ENCODE assay signal across 8 mouse cellular contexts in the genomic region with DNA sequence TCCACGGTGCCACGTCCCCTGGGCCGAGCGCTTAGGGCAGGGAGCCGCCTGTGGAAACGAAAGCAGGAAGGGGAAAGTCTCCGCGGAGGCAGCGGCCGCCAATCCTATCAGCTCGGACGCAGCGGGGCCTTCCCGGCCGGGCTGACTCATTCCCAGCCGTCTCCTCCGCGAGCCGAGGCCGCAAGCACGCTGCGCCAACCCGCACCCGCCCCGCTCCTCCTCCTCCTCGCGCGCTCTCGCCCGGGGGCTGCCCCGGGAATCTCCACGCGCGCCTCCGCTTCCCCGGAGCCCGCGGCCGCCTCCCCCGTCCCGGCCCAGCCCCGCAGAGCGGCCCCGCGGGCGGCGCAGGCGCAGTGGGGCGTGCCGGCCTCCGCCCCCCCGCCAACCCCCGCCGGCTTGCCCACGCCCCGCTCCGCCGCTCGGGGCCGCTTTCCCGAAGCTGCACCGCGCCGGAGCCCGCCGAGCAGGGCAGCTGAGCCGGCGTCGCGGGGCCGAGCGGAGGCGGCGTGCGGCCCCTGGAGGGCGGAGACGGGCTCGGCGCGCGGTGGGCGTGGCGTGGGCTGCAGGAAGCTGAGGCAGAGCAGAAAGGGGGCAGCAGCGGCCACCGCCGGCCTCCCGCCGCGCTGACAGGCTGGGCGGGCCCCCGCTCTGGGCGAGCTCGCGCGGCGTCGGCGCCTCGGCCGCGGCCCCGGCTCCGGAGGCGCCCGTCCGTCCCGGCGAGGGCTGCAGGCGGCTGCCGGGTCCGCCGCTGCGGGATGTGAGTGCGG. TPM values are rescaled to one million over a fixed set of nuclear protein-coding genes. Genes with fewer than 3 reads are reported as not detected.
DNase-seq lines count a peak whose midpoint lies in the region; ATAC-seq and TF ChIP-seq lines count a peak whose summit lies in the region.

A gene (plus strand): TSS at position 638 of the 767 bp plus-strand sequence.

- WGBS in bone marrow, adult 2 months: under 1% methylated on average over 106 of the region's 114 CpGs
- 0% methylated on average over 20 of the region's 114 CpGs for WGBS in embryonic facial prominence, embryonic 14.5 days
- under 1% methylated on average over 102 of the region's 114 CpGs for WGBS in heart, adult 2 months
- WGBS in limb, embryonic 15.5 days: under 1% methylated on average over 79 of the region's 114 CpGs
- under 1% methylated on average over 95 of the region's 114 CpGs for WGBS in midbrain, postnatal 0 days

- DNase-seq in A20 (ENCODE audit: low read depth, low spot score): peak; percentile 89
- DNase-seq in embryonic facial prominence, embryonic 14.5 days (ENCODE audit: low spot score): peak; percentile 96
- DNase-seq in heart, adult 2 months: peak; percentile 96 to 98
- DNase-seq in kidney, adult 8-10 months: peak; percentile 93
- DNase-seq in midbrain, postnatal 0 days (ENCODE audit: low spot score): peak; percentile 92
- peak; percentile 90 to 96 for DNase-seq in spleen, postnatal 10 days (ENCODE audit: low spot score in 2 of 2)

- no peaks in the 10 kb centered on the region for H3K36me3 ChIP-seq in embryonic facial prominence, embryonic 14.5 days (ENCODE audit: control insufficient read depth, insufficient read depth, low read length)
- H3K36me3 ChIP-seq in heart, adult 2 months (ENCODE audit: control insufficient read depth, insufficient read depth, low read length): peaks cover 18% of the 10 kb centered on the region
- H3K36me3 ChIP-seq in limb, embryonic 15.5 days: no peaks in the 10 kb centered on the region
- no peaks in the 10 kb centered on the region for H3K36me3 ChIP-seq in midbrain, postnatal 0 days (ENCODE audit: insufficient read depth, low read length)

- 0 out of 2 replicates have a peak, but pooled peaks have one; percentile 34 for TF ChIP-seq CTCF in bone marrow, adult 2 months (IDR thresholded peaks at IDR 0.05; ENCODE audit: control insufficient read depth, insufficient read depth, low read length)
- TF ChIP-seq CTCF in heart, adult 2 months (IDR thresholded peaks at IDR 0.05): peak; percentile 62
- peak; percentile 41 for TF ChIP-seq CTCF in midbrain, postnatal 0 days (IDR thresholded peaks at IDR 0.05)

- ATAC-seq in embryonic facial prominence, embryonic 14.5 days (ENCODE audit: low read depth): peak; percentile 96
- peak; percentile 95 for ATAC-seq in limb, embryonic 15.5 days (ENCODE audit: insufficient number of reproducible peaks, low FRiP score, low TSS enrichment, low read depth)
- peak; percentile 92 for ATAC-seq in midbrain, postnatal 0 days (ENCODE audit: low FRiP score)

- H3K9ac ChIP-seq in embryonic facial prominence, embryonic 14.5 days (ENCODE audit: low read depth, low read length): peak within 1 kb of the TSS; percentile 96
- peak within 1 kb of the TSS; percentile 99 for H3K9ac ChIP-seq in heart, adult 2 months (ENCODE audit: low read depth, low read length)
- peak within 1 kb of the TSS; percentile 94 for H3K9ac ChIP-seq in limb, embryonic 15.5 days
- peak within 1 kb of the TSS; percentile 87 for H3K9ac ChIP-seq in midbrain, postnatal 0 days (replicated peaks; ENCODE audit: low read length, poor library complexity, severe bottlenecking)

- H3K4me3 ChIP-seq in bone marrow, adult 2 months (replicated peaks; ENCODE audit: control insufficient read depth, low read depth, low read length): peak within 1 kb of the TSS; percentile 91
- peak within 1 kb of the TSS; percentile 85 for H3K4me3 ChIP-seq in embryonic facial prominence, embryonic 14.5 days (ENCODE audit: low read depth, low read length)
- H3K4me3 ChIP-seq in heart, adult 2 months: peak within 1 kb of the TSS; percentile 94
- peak within 1 kb of the TSS; percentile 95 for H3K4me3 ChIP-seq in limb, embryonic 15.5 days
- H3K4me3 ChIP-seq in midbrain, postnatal 0 days (ENCODE audit: low read depth, low read length): peak within 1 kb of the TSS; percentile 95

- H3K27ac ChIP-seq in bone marrow, adult 2 months (ENCODE audit: control insufficient read depth, insufficient read depth, low read depth, low read length, poor library complexity): peak within 1 kb of the TSS; percentile 99
- H3K27ac ChIP-seq in embryonic facial prominence, embryonic 14.5 days (replicated peaks; ENCODE audit: low read depth, low read length): peak within 1 kb of the TSS; percentile 97
- peak within 1 kb of the TSS; percentile 97 for H3K27ac ChIP-seq in heart, adult 2 months
- peak within 1 kb of the TSS; percentile 96 for H3K27ac ChIP-seq in limb, embryonic 15.5 days
- H3K27ac ChIP-seq in midbrain, postnatal 0 days (ENCODE audit: low read depth, low read length): peak within 1 kb of the TSS; percentile 94

- intact Hi-C loops in heart, adult 2 months (cut with DNase I): loop anchor here (5.0 to 10.0 kb wide), 7 partner anchors 109 to 783 kb away; a partner anchor contains a TSS

- no peaks in the 10 kb centered on the region; the same call in 1 of the 2 replicates for H3K4me1 ChIP-seq in bone marrow, adult 2 months (ENCODE audit: control insufficient read depth, insufficient read depth, low read length)
- H3K4me1 ChIP-seq in embryonic facial prominence, embryonic 14.5 days (ENCODE audit: control insufficient read depth, insufficient read depth, low read length): peaks cover 22% of the 10 kb centered on the region
- peaks cover 11% of the 10 kb centered on the region for H3K4me1 ChIP-seq in heart, adult 2 months (ENCODE audit: control insufficient read depth, insufficient read depth, low read length)
- peaks cover 28% of the 10 kb centered on the region for H3K4me1 ChIP-seq in limb, embryonic 15.5 days
- H3K4me1 ChIP-seq in midbrain, postnatal 0 days (ENCODE audit: insufficient read depth, low read length): peaks cover 18% of the 10 kb centered on the region; the same call in 1 of the 2 replicates

- peak within 1 kb of the TSS; percentile 79 for H3K4me2 ChIP-seq in embryonic facial prominence, embryonic 14.5 days (ENCODE audit: low read depth, low read length)
- H3K4me2 ChIP-seq in limb, embryonic 15.5 days: peak within 1 kb of the TSS; percentile 76
- H3K4me2 ChIP-seq in midbrain, postnatal 0 days (ENCODE audit: low read depth, low read length, poor library complexity, severe bottlenecking): peak within 1 kb of the TSS; percentile 73

- H3K9me3 ChIP-seq in embryonic facial prominence, embryonic 14.5 days (ENCODE audit: control insufficient read depth, low read length): peaks cover 5% of the 10 kb centered on the region; the same call in 1 of the 2 replicates
- H3K9me3 ChIP-seq in limb, embryonic 15.5 days: no peaks in the 10 kb centered on the region
- no peaks in the 10 kb centered on the region for H3K9me3 ChIP-seq in midbrain, postnatal 0 days (ENCODE audit: low read length)

- TF ChIP-seq POLR2A in bone marrow, adult 2 months (IDR thresholded peaks at IDR 0.05; ENCODE audit: borderline replicate concordance, control insufficient read depth, low read depth, low read length): peak; percentile 80; the same call in 1 of the 2 replicates
- peak; percentile 50; the same call in 1 of the 2 replicates for TF ChIP-seq POLR2A in heart, adult 2 months (IDR thresholded peaks at IDR 0.05; ENCODE audit: insufficient read depth, low read depth, low read length)

- H3K27me3 ChIP-seq in embryonic facial prominence, embryonic 14.5 days (replicated peaks; ENCODE audit: control insufficient read depth, insufficient read depth, low read length): no peaks in the 10 kb centered on the region
- H3K27me3 ChIP-seq in heart, adult 2 months (ENCODE audit: control insufficient read depth, insufficient read depth, low read length): no peaks in the 10 kb centered on the region
- no peaks in the 10 kb centered on the region for H3K27me3 ChIP-seq in limb, embryonic 15.5 days
- no peaks in the 10 kb centered on the region for H3K27me3 ChIP-seq in midbrain, postnatal 0 days (ENCODE audit: insufficient read depth, low read length)

- H3K79me2 ChIP-seq in heart, adult 2 months (replicated peaks; ENCODE audit: control insufficient read depth, insufficient read depth, low read length): peaks cover 3% of the 10 kb centered on the region; the same call in 1 of the 2 replicates

- TF ChIP-seq EP300 in heart, adult 2 months (IDR thresholded peaks at IDR 0.05; ENCODE audit: insufficient read depth, low read depth, low read length): no peak

RNA-seq across cellular contexts. Expression of the gene that starts here (rescaled TPM):
- 13.6 and 21.3 TPM in 2 replicates for polyA plus RNA-seq in bone marrow, adult 2 months (2011; ENCODE audit: insufficient read depth, insufficient read length, low replicate concordance, missing spikeins)
- 15.3 and 16.2 TPM in 2 replicates for polyA plus RNA-seq in embryonic facial prominence, embryonic 14.5 days (2014; fragmentation: Nextera tagmentation; extraction: Ambion mirVana)
- 10 to 100 TPM; 17.8 to 19.5 TPM for total RNA-seq in heart, adult 2 months (2021)
- polyA plus RNA-seq in heart, adult 2 months (2012; rRNA removed): 4.3 and 9.1 TPM in 2 replicates
- polyA plus RNA-seq in limb, embryonic 15.5 days (2015; fragmentation: Nextera tagmentation; extraction: Ambion mirVana): 7.0 and 8.8 TPM in 2 replicates
- total RNA-seq in midbrain, postnatal 0 days (2014; rRNA removed): 35.3 and 37.6 TPM in 2 replicates
- 10.7 and 12.0 TPM in 2 replicates for polyA plus RNA-seq in midbrain, postnatal 0 days (2015; fragmentation: Nextera tagmentation; extraction: Ambion mirVana)

Comparison
In these comparisons a context has a peak if more than half of its experiments do, and no peak if none do; other contexts are left out.
1. Peak in every context shown above with its lines: DNase-seq, ATAC-seq, H3K4me3 ChIP-seq and H3K27ac ChIP-seq.